Mouse (Mus musculus) ZHBTc4 (cell line): ENCODE measurements around the gene Tagap1.
"Not testable (repeated sequence)": the region's sequence is repeated elsewhere in the genome, so short reads cannot be mapped to it uniquely, and the experiment has no call there.

Source experiments
- DNase-seq: peaks from one replicate; pipeline ENCODE4 v3.0.0-alpha.2; 2011; ENCODE audit warnings: low read depth, low spot score

Tagap1 gene

DNA sequence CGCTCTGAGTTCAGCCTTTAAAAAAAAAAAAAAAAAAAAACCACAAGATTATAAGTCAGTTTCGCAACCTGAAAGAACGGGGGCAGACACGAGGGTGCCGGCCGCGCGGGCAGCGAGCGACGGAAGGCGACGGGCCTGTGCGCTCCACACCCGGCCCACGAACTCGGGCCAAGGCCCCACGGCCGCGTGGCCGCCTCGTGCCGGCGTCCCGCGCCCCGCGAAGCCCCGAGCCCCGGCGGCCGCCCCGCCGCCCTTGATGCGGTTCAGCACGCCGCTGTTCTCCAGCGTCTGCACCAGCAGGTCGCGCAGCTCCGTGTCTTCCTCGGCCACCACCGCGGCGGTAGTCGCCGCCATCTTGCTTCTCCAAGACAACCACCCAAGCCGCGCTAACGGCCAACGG lies at the start of gene Tagap1:
Gene Tagap1, minus strand, starts transcription at position 381 of the 400 bp plus-strand sequence.
- DNase-seq: not testable (repeated sequence)

GRCm38 (mm10) chr17:7009901-7010300 lies 48.9 kb upstream of the Tagap1 start:
- DNase-seq: not testable (repeated sequence)

DNA sequence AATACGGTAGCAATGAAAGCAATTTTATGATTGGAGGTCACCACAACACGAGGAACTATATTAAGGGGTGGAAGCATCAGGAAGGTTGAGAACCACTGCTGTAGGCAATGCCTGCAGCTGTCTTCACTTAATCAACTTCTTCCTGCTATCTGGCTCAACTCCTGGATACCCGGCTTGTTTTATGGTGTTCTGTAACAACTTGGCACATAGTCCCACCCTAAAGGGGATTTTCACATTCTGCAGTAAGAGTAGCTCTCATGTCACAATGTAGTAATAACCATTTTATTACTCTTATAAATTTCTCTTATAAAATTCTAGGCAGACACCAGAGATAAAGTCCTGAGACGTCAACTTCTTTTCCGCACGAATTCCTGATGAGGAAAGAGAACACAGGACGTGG lies 48.5 kb upstream of the Tagap1 start:
- DNase-seq: not testable (repeated sequence)

DNA sequence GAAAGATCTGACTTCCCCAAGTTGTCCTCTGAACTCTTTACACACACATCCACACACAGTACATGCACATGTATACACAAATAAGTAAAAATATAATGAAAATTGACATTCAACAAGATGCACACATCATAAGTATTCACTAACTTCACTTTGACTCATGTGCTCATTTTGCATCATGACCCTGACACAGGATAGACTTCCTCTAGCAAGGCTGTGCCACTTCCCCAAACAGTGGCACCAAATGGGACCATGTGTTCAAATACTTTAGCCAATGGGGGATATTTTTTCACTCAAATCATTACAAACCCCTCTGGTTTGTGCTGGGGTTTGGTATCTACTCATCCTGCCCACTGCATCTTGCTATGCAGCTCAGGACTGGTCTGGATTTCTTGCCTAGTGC lies 47.9 kb upstream of the Tagap1 start:
- DNase-seq: not testable (repeated sequence)

DNA sequence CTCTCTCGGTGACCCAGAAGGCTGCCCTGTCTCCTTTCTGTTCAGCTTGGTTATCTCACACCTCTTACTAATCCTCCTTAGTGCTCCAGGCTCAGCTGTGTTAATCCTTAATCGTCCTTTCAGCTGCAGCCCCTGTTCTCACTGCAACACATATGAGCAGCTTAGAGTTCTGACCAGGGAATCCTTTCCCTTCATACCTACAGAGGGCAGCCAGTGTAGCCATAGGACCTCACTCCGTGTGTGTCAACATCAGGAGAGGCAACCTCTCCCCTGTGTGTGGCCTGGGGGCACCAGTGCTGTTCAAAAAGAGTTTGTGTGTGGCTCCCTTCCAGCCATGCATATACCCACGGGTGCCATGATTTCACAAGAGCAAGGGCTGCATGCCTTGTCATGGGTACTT lies 44.7 kb upstream of the Tagap1 start:
- not testable (repeated sequence) for DNase-seq

DNA sequence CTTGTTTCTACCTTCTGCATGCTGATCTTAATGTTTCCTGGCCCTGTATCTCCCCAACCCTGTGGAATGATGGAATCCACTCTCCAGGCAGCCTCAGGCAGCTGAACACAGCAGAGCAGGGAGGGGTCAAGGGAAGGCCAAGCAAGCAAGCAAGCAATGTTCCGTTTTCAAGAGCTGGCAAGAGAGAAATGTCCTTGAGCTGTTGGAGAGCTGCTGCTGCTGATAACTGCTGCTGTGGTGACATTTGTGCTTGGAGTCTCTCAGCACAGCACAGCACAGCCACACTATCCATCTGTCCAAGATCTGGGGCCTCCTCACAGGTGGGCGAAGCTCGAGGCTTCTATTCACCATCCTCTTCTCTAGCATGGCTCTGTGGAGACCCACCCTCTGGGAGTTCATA lies 42.4 kb upstream of the Tagap1 start:
- DNase-seq: not testable (repeated sequence)

DNA sequence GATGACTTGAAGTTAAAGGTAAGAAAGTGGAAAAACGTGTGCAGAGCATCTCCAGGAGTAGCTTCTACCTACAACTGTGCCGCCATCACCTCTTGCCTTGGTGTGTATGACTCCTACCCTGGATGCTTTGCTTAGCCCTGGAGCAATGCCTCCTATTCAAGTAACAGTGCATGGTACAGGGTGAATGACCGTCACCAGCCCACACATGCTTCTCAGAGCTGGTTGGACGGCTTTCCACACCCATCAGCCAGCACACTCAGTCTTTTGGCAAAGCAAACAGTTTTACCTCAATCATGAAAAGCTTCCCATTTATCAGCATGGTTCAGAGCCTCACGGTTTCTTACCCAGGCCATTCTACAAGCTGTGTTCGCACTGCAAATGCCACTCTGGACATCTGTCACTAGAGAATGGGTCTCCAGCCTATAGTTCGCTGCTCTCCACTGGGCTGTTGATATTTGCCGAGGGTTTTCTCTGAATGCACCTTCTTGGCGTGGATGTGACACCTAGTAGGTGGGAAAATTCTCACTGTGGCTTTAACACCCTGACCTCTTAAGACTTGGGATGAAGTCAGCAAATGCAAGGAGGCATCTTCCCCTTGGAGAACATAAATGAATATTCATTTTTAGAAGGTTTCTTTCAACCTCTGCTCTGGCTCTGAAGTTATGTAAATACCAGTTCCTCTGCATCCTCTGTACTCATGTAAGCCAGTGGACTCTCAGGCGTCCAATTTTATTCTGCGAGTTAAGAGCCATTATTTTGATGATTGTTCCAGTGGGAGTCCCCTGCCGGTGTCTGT lies 41.0 kb upstream of the Tagap1 start:
- not testable (repeated sequence) for DNase-seq

DNA sequence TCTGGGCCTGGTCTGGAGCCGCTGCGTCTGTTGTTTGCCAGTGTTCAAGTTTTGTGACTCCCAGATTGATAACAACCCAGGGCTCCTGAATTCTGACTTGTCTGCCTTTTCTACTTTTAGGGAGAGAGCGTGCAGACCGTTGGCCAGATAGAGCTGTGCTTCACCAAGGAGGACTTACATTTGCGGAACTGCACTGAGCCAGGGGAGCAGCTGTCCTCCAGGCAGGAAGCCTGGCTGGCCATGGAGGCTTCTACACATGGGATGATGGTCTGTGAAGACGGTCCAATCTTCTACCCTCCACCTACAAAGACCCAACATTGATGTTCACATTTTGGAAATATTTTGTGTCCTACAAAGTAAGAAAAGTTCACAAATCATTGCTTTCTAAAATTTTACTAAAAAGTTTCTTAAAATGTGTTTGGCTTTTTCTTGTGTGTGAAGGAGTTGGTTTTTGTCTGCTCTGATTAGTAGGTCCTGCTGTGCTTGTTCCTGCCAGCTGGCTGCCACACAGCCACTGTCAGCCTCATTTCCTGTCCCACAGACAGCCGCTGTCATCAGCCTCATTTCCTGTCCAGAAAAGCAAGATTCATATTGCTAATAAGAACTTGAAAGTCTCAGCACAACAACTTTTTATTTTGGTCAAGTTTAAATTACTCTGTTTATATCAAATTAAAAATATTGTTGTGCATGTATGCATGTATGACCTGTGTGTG lies 37.0 kb upstream of the Tagap1 start:
- DNase-seq: not testable (repeated sequence)

DNA sequence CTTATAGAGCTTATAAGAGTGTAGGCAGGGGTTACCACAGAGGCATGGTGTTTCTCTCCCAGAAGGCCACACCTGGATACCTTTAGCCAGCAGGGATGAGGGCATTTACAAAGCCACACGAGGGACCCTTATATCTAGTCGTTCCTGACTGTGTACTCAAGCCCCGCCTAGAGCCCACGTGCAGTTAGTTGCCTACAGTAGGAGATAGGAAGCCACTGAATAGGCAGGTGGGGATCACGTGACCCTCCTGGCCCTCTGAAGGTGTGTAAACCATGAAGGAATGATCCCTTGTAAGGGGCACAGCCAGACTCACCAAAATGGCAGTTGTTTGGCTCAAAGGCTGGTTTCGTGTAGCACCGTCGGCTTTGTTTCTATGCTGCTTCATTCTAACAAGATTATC lies 35.9 kb upstream of the Tagap1 start:
- not testable (repeated sequence) for DNase-seq

DNA sequence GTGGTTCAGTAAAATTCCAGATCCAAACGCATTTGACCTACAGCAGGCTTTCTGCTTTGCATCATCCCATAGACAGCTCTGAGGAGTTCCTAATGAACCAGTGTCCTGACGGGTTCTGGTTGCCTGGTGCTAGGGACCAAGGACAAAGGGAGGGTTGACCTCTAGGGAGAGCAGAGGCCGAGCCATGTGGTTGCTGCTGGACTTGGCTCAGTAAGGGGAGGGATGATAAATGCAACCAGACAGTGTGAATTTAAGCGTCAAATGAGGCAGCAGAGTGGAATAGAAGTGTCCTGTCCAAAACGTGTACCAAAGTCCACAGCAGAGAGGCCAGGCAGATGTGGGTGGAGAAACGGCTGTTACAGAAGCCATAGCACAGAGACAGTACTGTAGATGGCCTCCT lies 34.5 kb upstream of the Tagap1 start:
- DNase-seq: not testable (repeated sequence)

DNA sequence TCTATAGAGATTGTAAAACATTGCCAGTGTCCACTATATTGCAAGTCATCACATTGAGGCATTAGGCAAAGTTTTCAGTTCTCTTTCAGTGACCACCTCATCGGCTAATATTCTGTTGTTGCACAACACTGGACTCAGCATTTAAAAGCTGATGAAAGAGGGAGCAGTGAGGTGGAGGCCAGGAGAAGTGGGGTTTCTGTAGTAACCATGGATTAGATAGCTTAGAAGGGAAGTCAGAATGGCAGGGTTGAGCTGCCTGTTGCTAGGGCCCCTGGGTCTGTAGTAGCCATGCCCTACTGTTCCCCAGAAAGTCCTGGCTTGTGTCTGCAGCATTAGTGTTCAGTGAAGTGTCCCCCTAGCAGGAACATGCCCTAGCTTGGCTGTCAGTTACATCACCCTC lies 25.2 kb upstream of the Tagap1 start:
- DNase-seq: not testable (repeated sequence)

DNA sequence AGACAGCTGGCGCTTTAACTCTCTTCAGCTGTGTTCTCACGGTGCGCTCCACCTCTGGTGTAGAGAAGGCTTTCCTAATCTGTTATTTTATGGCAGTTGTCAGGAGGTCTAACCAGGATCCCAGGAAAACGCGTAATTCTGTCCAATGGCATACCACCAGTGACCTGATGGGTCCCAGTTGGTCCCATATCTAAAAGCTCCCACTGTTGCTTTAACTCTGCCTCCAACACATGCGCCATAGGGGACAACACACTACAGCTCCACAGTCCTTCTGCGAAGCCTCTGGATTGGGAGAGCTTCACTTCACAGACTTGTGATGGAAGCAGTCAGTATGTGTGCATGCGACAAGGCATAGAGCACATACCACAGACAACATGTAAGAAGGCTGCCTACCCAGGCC lies 19.2 kb upstream of the Tagap1 start:
- not testable (repeated sequence) for DNase-seq

DNA sequence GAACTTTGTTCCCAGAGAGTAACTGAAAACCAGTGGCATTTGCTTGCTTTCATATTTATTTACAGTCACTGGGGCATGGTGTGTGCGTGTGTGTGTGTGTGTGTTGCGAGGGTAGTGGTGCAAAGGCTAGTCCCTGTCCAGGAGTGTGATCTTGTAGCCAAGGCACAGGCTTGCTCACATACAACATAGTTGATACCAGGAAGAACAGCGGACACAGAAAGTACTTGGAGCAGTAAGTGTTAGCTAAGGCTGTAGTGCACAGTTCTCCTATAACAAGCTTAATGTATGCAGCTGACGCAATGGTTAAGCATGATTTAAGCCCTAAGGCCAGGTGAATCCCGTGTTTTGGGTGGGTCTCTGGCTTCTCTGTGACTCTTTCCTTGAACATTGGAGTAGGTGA lies 18.4 kb upstream of the Tagap1 start:
- not testable (repeated sequence) for DNase-seq

GRCm38 (mm10) chr17:6978287-6979248 lies 17.6 kb upstream of the Tagap1 start, which contains the start of gene Gm49721:
Gm49721 (plus strand) TSS chr17:6978904.
- peak; percentile 43 for DNase-seq

DNA sequence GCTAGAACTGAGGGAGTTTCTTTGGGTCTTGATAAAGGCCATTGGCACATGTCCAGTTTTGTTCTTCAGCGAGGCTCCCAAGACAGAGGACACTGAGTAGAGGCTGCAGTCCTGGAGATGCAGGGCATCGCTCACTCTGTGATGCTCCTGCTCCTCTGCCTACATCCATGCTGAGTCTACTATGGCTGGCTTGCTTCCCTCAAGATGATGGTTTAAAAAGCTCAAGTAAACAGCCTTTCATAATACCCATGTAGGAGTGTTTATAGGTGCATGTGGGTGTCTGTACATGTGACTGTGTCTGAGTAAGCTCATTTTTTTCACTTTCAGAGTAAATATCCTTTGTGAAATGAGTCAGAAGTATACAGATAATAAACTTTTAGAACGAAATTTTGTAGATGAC lies 14.0 kb upstream of the Tagap1 start:
- DNase-seq: not testable (repeated sequence)

DNA sequence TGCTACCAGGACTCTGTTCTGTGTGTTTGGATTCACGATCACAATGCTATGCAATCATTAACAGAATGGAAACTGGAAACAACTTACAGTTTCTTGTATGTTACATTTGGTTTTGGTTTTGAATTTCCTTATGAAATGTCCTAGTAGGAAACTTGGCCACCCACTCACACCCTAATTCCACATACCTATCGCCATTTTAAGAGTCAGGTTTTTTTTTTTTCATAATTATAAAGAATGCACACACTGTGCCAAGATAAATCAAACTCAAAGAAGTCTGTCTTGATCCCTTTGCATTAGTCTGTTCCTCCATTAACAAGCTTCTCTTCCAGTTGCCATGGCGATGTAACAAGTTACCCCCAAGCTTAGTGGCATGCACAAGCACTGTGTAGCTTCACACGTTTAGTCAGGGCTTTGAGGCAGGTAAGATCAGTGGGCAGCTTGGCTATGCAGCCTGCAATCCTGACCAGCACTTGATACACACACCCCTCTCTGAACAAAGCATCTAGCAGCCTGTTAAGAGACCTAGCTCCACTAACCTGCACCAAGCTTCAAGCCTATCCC lies 12.0 kb upstream of the Tagap1 start:
- DNase-seq: not testable (repeated sequence)

DNA sequence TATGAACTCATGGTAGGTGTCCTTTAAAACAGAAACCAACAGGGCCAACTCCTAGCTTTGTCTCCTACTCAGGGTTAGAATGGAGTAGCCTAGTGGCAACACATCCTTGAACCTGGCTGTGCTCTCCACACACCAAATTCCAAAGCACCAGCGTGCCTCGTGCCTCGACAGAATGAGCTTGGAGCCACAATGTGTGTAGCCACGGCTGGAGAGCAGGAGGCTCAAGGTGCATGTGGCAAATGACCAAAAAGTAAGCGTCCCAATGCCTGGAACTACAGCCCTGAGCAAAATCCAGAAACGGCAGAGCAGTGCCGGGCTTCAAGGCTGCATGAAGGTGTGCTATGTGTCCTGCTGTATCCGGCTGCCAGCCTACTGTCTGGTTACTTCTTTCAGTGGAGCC lies 10.3 kb upstream of the Tagap1 start:
- DNase-seq: not testable (repeated sequence)

- DNase-seq: not testable (repeated sequence)
Measured at GRCm38 (mm10) chr17:6970334-6970733, 9.4 kb upstream of the Tagap1 start, which contains the start of gene Rnaset2b. Rnaset2b (plus strand) TSS chr17:6970634.

DNA sequence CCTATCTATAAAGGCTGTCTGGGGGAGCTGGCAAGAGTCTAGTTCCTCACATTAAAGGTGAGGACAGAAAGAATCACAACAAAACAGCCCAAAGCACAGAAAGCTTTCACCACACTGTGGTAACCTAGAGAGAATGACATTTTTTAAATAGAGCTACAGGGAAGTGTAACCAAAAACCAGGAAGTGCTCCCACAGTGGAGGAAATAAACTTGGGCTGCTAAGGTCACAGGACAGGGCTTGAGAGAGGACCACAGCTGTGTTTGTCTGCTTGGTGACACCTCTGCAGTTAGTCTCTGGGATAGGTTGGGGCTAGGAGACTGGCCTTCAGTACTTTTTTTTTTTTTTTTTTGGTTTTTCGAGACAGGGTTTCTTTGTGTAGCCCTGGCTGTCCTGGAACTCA lies 6.7 kb upstream of the Tagap1 start:
- not testable (repeated sequence) for DNase-seq

DNA sequence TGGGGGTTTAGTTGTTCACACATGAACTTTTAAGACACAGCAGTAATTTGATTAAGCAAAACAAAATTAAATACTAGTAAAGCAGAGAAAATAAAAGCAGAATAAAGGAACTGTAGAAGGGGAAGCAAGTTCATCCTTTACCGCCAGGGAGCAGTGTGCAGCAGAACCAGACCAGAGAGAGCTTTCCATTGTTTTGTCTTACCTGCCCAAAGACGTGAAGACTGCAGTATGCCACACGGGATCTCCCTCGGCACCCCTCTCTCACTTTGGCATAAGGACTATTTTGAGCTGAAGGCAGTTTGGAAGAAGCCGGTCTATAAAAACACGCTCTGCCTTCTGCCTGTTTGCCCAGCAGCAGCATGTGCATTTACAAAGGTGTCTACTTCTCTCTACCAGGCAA lies 4.4 kb upstream of the Tagap1 start:
- peak; percentile 62 for DNase-seq

DNA sequence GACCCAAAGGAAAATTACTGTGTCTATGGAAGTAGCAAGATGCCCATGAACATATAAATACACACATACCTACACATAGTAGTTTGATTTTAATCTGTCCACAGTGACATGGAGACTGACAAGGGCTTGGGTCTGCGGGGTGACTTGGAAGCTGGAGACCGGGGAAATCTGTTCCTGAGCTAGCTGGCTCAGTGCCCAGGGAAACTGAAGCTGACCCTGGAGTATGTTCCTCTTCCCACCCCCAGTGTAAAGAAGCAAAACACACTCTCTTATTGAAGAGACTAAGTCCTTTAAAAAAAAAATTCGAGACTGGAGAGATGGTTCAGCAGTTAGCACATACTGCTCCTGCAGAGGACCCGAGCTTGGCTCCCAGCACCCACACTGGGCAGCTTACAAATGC lies 2.0 kb upstream of the Tagap1 start:
- DNase-seq: not testable (repeated sequence)
